Mouse (Mus musculus) skeletal muscle tissue, postnatal 0 days (tissue): ENCODE data around the gene Immp2l. TPM values are rescaled to one million over a fixed set of nuclear protein-coding genes. Genes with fewer than 3 reads are reported as not detected.

ENCODE experiments used
- polyA plus RNA-seq: library from polyadenylated mRNA; unstranded; fragments of >200 nt; fragmentation: Nextera tagmentation; extraction: Ambion mirVana; gene quantifications from 2 replicates; pipeline ENCODE4 v1.2.1, GENCODE M21; 2015

Gene Immp2l
- polyA plus RNA-seq: 20.7 and 24.6 TPM in 2 replicates

GRCm38 (mm10) chr12:41023511-41024421, at the start of gene Immp2l:
Gene Immp2l (plus strand): TSS chr12:41024090.

GRCm38 (mm10) chr12:41486331-41486730, 462.4 kb downstream of the Immp2l start, which contains the start of gene Lrrn3:
Gene Lrrn3 (minus strand): TSS chr12:41486431.

